Mouse (Mus musculus): ENCODE measurements around the gene Cdiptos.

Cdiptos gene

GRCm38 (mm10) chr7:126926299-126926698 lies 49.6 kb downstream of the Cdiptos start:
- DNase-seq (ENCODE audit: low read depth, low spot score): no peak

GRCm38 (mm10) chr7:126923999-126924398 lies 51.9 kb downstream of the Cdiptos start:
- DNase-seq (ENCODE audit: low read depth, low spot score): no peak

GRCm38 (mm10) chr7:126922624-126923060 lies 53.3 kb downstream of the Cdiptos start, which contains the start of gene Tmem219:
Gene Tmem219, minus strand, starts transcription at chr7:126922917.
- DNase-seq (ENCODE audit: low read depth, low spot score): no peak
